Mouse (Mus musculus) gonadal fat pad, adult 2 months (tissue): ENCODE measurements at regions not wholly inside any gene's neighbourhood (a gene's known extent, or its start where the extent isn't known, plus 50 kb on each side); places are given as distances from the start of the nearest gene placed in this dataset.

Source experiments
- DNase-seq: peaks from one replicate; pipeline ENCODE4 v3.0.0-alpha.2; 2012; ENCODE audit warnings: low read depth

GRCm38 (mm10) chr8:78877423-78877822 is 56.5 kb upstream of the Lsm6 start:
- DNase-seq: no peak

- DNase-seq: no peak
Measured at GRCm38 (mm10) chr8:78889708-78890107, 68.8 kb upstream of the Lsm6 start.

- no peak for DNase-seq
Measured at GRCm38 (mm10) chr8:78890571-78890970, 69.6 kb upstream of the Lsm6 start.

GRCm38 (mm10) chr8:78899887-78900286 is 78.9 kb upstream of the Lsm6 start:
- DNase-seq: peak; percentile 14

DNA sequence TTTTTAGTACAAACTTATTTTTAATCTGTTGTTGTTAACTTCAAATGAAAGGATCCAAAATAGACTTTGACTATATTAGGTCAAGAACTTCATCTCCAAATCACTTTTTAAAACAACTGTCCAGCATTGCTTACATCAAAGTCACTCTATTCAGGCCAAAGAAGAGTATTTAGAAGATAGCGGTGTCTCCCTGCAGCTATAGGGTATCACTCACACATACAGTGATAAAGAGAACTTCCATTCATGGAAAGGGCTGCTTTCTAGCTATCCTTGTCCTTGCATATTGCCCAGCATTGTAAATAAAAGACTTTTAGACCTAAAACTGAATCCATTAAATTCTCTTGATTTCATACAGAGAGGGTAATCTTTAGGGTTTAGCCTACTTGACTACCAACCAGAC is 82.1 kb upstream of the Lsm6 start:
- no peak for DNase-seq

- DNase-seq: no peak
Measured at GRCm38 (mm10) chr8:78907918-78908317, 87.0 kb upstream of the Lsm6 start.

DNA sequence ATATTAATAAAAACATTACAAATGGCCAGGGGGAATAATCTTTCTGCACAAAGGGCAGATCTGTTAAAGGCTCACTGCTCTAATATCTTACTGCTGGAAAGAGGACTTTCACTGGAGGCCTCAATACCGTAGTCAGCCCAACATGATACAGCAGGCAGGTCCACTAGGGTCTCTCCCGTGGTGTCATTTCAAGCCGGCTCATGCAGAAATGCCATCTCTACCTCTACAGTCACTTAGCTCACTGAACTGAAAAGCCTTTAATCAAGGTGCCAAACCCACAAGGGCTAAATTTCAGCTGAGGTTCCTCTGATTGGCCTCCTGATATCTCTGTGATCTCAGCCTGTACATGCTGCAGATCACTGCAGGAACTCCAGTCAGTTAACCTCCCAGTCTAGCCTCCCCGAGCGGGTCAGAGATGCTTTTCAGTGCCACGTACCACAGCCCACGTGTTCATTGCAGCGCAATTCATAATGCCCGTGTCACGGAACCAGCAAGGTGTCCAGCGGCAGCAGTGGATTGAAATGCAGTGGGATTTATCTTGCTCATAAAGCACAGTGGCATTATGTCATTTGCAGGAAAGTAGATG is 90.4 kb upstream of the Lsm6 start:
- DNase-seq: no peak

DNA sequence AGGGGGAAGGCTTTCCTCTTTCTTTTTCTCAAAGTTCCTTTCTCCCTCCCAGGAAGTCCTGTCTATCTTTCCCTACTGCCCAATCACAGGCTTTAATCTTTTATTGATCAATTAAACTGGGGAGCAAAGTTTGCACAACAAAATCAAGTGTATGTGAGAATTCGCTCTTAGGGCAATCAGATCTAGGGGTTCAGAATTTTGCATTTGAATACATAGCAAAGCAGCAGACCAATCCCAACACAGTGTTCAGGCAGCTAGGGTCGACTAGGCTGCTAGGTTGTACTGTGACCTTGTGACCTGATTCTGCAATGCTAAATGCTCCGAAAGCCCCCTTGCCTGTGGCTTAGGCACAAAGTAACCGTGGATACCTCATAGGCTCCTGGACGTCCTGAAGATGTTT is 91.5 kb upstream of the Lsm6 start:
- no peak for DNase-seq

DNA sequence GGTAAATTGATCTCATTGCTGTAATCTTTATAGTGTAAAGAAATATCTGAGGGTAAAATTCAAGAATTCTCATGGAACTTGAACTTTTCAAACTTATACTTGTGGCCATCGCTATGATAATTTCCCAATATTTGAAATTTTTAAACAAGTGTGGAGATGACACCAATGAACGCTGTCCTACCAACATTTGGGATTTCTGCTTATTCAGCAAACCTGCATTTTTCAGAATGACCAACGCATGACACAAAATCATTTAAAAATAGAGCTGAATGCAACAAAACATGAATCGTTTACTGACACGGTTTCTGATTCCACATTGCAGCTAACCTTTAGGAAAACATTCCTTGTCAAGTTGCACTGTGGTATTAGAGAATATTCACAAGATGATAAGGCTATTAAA is 92.9 kb upstream of the Lsm6 start:
- DNase-seq: no peak

- no peak for DNase-seq
Measured at GRCm38 (mm10) chr8:78930610-78931397, 97.4 kb upstream of the Zfp827 start.

- no peak for DNase-seq
Measured at GRCm38 (mm10) chr8:78932069-78932468, 96.2 kb upstream of the Zfp827 start.

DNA sequence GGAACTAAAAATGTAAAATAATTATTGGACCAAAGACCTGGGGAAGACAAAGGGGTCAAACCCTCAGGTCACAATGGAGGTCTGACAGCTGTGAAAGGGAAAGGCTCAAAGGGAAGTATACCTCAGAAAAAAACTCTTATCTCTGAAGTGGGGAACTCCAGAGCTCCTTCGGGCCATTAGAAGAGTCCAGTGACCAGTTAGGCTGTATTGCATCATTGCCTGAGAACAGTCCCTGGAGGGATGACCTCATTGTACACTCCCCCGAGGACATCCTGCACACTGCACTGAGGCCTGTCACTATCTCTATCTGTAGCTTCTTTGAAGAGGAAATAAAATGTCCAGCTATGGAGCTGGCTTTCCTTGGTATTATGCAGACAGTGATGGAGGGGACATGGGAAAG is 88.2 kb upstream of the Zfp827 start:
- no peak for DNase-seq

DNA sequence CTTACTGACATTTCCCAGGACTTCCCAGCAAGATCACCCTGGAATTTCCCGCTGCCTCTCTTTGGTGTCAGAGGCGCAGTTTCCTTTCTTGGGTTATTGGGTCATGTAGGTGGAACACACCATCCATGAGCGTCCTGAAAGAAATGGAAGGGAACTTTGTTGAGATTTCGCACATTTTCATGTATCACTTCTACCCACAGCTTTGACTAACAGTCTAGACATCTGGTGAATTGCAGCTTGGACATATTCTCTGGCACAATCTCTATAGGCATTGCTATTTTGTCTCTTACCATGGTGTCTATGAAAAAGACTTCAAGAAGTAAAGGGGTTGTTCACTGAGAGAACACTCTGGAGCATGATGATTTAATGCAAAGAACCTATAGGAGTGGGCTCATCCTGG is 86.7 kb upstream of the Zfp827 start:
- DNase-seq: no peak

DNA sequence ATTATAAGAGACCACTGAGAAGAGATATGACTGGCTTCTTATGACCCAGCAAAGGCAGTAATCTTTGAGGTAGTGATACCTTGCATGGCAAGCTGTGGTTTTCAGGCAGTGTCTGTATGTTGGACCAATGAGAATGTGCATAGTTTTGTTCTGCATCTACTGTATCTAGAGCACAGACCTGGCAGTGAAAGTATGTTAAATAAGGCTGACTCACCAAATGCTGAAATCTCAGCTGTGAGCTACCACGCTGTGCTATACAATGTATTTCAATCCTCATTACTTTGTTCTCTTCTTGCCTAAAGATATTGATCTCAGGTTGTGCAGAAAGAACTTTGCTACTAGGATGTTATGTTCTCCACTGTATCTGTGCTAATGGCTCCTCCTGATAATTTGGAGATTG is 83.9 kb upstream of the Zfp827 start:
- DNase-seq: no peak

DNA sequence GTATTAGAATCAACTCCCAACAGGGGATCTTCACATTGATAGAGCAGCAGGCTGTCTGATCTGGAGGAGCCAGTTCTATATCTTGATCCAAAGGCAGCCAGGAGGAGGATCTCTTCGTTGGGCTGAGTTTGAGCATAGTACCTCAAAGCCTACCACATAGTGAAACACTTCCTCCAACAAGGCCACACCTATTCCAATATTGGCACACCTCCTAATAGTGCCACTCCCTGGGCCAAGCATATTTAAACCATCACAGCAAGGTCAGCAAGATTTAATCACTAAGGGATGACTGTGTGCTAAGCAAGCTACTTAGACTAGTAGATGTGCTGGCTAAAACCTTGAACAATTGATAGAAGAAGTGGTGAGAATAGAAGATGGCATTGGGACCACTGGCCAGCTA is 82.6 kb upstream of the Zfp827 start:
- DNase-seq: no peak

DNA sequence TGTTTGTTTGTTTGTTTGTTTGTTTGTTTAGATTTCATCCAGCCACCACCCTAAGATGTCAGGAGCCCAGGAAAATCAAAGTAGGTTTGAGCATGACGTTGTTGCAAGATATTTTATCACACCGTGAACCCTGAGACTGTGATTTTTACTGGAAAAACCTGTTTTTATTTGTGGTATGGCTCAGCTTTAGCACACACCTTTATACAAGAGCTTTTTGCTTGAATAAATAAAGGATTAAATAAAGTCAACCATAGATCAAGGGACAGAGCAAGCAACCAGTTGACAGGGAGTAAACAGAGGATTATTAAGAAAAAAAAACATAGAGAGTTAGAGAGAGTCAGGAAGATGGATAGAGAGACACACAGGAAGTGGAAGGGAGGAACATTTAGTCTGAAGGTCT is 82.2 kb upstream of the Zfp827 start:
- DNase-seq: no peak

- DNase-seq: no peak
Measured at GRCm38 (mm10) chr8:78975034-78975433, 53.2 kb upstream of the Zfp827 start.
